Mouse (Mus musculus): Measurements from ENCODE around the gene Fxyd7. TPM values are rescaled to one million over a fixed set of nuclear protein-coding genes. Genes with fewer than 3 reads are reported as not detected.

The Fxyd7 gene
- total RNA-seq, 1 experiment from 2014 or later, result 2.0 TPM

DNA sequence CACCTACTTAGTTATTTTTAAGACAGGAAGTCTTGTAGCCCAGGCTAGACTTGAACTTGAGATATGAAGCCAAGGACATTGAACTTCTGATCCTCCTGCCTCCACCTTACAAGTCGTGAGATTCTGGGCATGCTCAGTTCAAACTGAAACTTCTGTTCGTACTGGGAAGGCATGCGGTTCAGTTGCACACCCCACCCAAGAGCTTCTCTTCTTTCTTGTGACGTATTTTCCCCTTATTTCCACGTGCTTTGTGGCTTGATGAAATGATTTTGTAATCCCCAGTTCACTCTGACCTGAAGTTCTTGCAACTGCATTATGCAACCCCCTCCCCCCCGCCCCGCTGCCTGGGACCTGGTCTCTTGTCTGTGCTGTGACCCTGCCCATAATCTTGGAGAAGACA is 19.5 kb downstream of the Fxyd7 start:
- peak; percentile 54 for ATAC-seq (ENCODE audit: extremely low read depth, insufficient number of reproducible peaks, low FRiP score, poor library complexity, severe bottlenecking)

GRCm38 (mm10) chr7:31030717-31031116 is 20.6 kb downstream of the Fxyd7 start:
- ATAC-seq (ENCODE audit: extremely low read depth, insufficient number of reproducible peaks, low FRiP score, poor library complexity, severe bottlenecking), result no peak

GRCm38 (mm10) chr7:31028609-31029008 is 22.7 kb downstream of the Fxyd7 start:
- peak; percentile 21; the same call in 1 of the 2 replicates for ATAC-seq (ENCODE audit: extremely low read depth, insufficient number of reproducible peaks, low FRiP score, poor library complexity, severe bottlenecking)

GRCm38 (mm10) chr7:31017104-31017901 is 34.0 kb downstream of the Fxyd7 start:
- peak; percentile 77 for ATAC-seq (ENCODE audit: extremely low read depth, insufficient number of reproducible peaks, low FRiP score, poor library complexity, severe bottlenecking)

DNA sequence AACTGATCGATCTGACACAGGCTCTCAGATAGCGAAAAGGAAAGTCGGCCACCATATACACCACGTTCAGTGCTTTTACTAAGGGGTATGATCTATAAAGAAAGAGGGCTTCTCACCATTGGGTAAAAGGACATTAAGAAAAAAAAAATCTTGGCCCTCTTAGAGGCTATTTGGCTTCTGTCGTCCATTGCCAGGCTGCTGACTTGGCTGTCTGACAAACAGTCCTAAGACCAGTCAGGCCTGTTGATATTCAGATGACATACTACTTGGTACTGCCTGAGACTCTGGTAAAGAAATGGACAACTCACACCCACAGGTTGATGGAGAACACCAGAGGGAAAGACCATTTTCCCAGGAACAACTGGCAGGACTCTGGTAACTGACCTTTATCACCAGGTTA is 38.3 kb downstream of the Fxyd7 start:
- ATAC-seq (ENCODE audit: extremely low read depth, insufficient number of reproducible peaks, low FRiP score, poor library complexity, severe bottlenecking), result no peak

GRCm38 (mm10) chr7:31008889-31009288 is 42.4 kb downstream of the Fxyd7 start:
- no peak for ATAC-seq (ENCODE audit: extremely low read depth, insufficient number of reproducible peaks, low FRiP score, poor library complexity, severe bottlenecking)

- peak; percentile 52; the same call in 1 of the 2 replicates for ATAC-seq (ENCODE audit: extremely low read depth, insufficient number of reproducible peaks, low FRiP score, poor library complexity, severe bottlenecking)
Measured at GRCm38 (mm10) chr7:31008175-31008574, 43.1 kb downstream of the Fxyd7 start.

- no peak for ATAC-seq (ENCODE audit: extremely low read depth, insufficient number of reproducible peaks, low FRiP score, poor library complexity, severe bottlenecking)
Measured at GRCm38 (mm10) chr7:31007775-31008174, 43.5 kb downstream of the Fxyd7 start.

DNA sequence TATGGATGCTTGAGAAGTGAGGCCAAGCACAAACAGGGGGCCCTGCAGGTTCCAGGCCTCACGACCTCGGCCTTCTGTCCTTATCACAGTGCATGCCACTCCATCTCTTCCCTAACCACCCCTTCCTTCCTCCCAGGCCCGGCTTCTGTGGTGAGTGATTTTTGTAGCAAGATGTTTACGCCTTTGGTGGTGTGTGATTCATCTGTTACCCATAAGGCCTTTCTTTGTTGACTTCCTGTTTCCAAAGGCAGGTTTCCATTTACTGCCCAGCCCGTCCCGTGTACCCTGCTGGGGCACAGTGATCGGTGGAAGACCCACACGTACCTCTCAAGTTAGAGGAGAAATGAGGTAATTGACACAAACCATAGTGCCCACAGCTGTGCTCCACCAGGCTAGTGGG is 48.6 kb downstream of the Fxyd7 start:
- peak; percentile 90 for ATAC-seq (ENCODE audit: extremely low read depth, insufficient number of reproducible peaks, low FRiP score, poor library complexity, severe bottlenecking)

GRCm38 (mm10) chr7:31000505-31001020 is 50.7 kb downstream of the Fxyd7 start:
- peak; percentile 27 for ATAC-seq (ENCODE audit: extremely low read depth, insufficient number of reproducible peaks, low FRiP score, poor library complexity, severe bottlenecking)

- ATAC-seq (ENCODE audit: extremely low read depth, insufficient number of reproducible peaks, low FRiP score, poor library complexity, severe bottlenecking), result no peak
Measured at GRCm38 (mm10) chr7:30996491-30996890, 54.8 kb downstream of the Fxyd7 start.

- ATAC-seq (ENCODE audit: extremely low read depth, insufficient number of reproducible peaks, low FRiP score, poor library complexity, severe bottlenecking), result no peak
Measured at GRCm38 (mm10) chr7:30993986-30994385, 57.3 kb downstream of the Fxyd7 start.

Other genes starting within 250 kb of the Fxyd7 start
- gene Ffar2, start 227.7 kb downstream of the Fxyd7 start, total RNA-seq (2017), result 0.35 and 0.37 TPM in 2 replicates
- gene Ffar3, start 195.3 kb downstream of the Fxyd7 start, total RNA-seq (2017), result 0.70 and 0.98 TPM in 2 replicates
- gene Ffar1, start 189.9 kb downstream of the Fxyd7 start, total RNA-seq (2017), result 25.6 and 25.8 TPM in 2 replicates
- gene Cd22, start 171.1 kb downstream of the Fxyd7 start, total RNA-seq (2017), result 493 and 656 TPM in 2 replicates
- gene Mag, start 136.6 kb downstream of the Fxyd7 start, total RNA-seq (2017), result 0.49 and 0.70 TPM in 2 replicates
- gene Hamp2, start 126.8 kb downstream of the Fxyd7 start, total RNA-seq (2017), result not detected in 2 replicates
- not detected in 2 replicates for gene Hamp, start 107.4 kb downstream of the Fxyd7 start, total RNA-seq (2017)
- 178 and 186 TPM in 2 replicates for gene Usf2, start 94.7 kb downstream of the Fxyd7 start, total RNA-seq (2017)
- gene Lsr, start 78.0 kb downstream of the Fxyd7 start, total RNA-seq (2017), result 1.4 and 1.5 TPM in 2 replicates
- 0.86 and 1.4 TPM in 2 replicates for gene Fam187b, start 77.7 kb downstream of the Fxyd7 start, total RNA-seq (2017)
- gene Fxyd5, start 9.0 kb downstream of the Fxyd7 start, total RNA-seq (2017), result 1,836 and 1,901 TPM in 2 replicates
- not detected in 2 replicates for gene Fxyd1, start 5.7 kb upstream of the Fxyd7 start, total RNA-seq (2017)
- 0.12 and 1.1 TPM in 2 replicates for gene Lgi4, start 7.9 kb upstream of the Fxyd7 start, total RNA-seq (2017)
- not detected in 2 replicates for gene Fxyd3, start 25.2 kb upstream of the Fxyd7 start, total RNA-seq (2017)
- gene Hpn, start 63.8 kb upstream of the Fxyd7 start, total RNA-seq (2017), result 1.2 TPM in 1 of 2 replicates, not detected in the other
- gene Scn1b, start 75.5 kb upstream of the Fxyd7 start, total RNA-seq (2017), result 2.0 TPM in 1 of 2 replicates, not detected in the other
- gene Gramd1a, start 104.4 kb upstream of the Fxyd7 start, total RNA-seq (2017), result 187 and 202 TPM in 2 replicates
- not detected in 2 replicates for gene Scgb2b2, start 239.0 kb upstream of the Fxyd7 start, total RNA-seq (2017)
- not detected in 2 replicates for gene Scgb1b2, start 240.4 kb upstream of the Fxyd7 start, total RNA-seq (2017)